Mouse (Mus musculus) induced T-regulatory cell, adult 2 months (primary cell): ENCODE results near the gene Hagh.

ENCODE experiments used
- DNase-seq: peaks from one replicate; pipeline ENCODE4 v3.0.0-alpha.2; 2012; ENCODE audit warnings: low read depth

Gene Hagh

GRCm38 (mm10) chr17:24902671-24903474 is 62.9 kb downstream of the Hagh start:
- peak; percentile 22 for DNase-seq

GRCm38 (mm10) chr17:24903767-24904166 is 63.8 kb downstream of the Hagh start:
- no peak for DNase-seq

GRCm38 (mm10) chr17:24907591-24907990 is 67.6 kb downstream of the Hagh start:
- DNase-seq, result no peak

- DNase-seq, result no peak
Observed at GRCm38 (mm10) chr17:24913984-24914383, 74.0 kb downstream of the Hagh start.
